Mouse (Mus musculus) CH12.LX (cell line): Measurements from ENCODE around the gene Pcx. TPM values are rescaled to one million over a fixed set of nuclear protein-coding genes. Genes with fewer than 3 reads are reported as not detected.

ENCODE experiments used
- DNase-seq: peaks from one replicate; pipeline ENCODE4 v3.0.0-alpha.2; 2013; ENCODE audit errors: extremely low read depth
- H3K27ac ChIP-seq: 2 replicates; pipeline ENCODE4 v1.5.1; 2012; ENCODE audit warnings: low read depth, mild to moderate bottlenecking, control low read depth, moderate library complexity; ENCODE audit not compliant: insufficient read depth
- H3K27me3 ChIP-seq: replicated peaks from 2 replicates; pipeline ENCODE3; 2012; ENCODE audit warnings: inconsistent platforms
- H3K36me3 ChIP-seq, 2 experiments: replicated peaks in 1 of 2; 2 replicates each; pipeline versions ENCODE3 to v1.6.1; 2012; ENCODE audit warnings: inconsistent platforms in 1 of 2, low read length in 1 of 2, mild to moderate bottlenecking in 1 of 2, mixed read lengths in 1 of 2, moderate library complexity in 1 of 2; ENCODE audit not compliant: control insufficient read depth in 1 of 2, insufficient read depth in 1 of 2
- H3K4me1 ChIP-seq, 2 experiments: 2 replicates each; pipeline ENCODE4 v1.6.1; 2012; ENCODE audit warnings: inconsistent platforms in 1 of 2, moderate library complexity in 1 of 2; ENCODE audit not compliant: insufficient read depth in 2 of 2, control insufficient read depth in 1 of 2
- H3K4me2 ChIP-seq: 2 replicates; pipeline ENCODE4 v1.6.1; 2012; ENCODE audit warnings: low read depth, mild to moderate bottlenecking, control low read depth; ENCODE audit not compliant: poor library complexity, insufficient read depth, severe bottlenecking
- H3K4me3 ChIP-seq, 3 experiments: fragments of 150-350 bp in 1 of 3; sonication (generic) in 1 of 3; replicated peaks in 1 of 3; 2 replicates each; pipeline versions ENCODE3 to v1.5.1; 2011 to 2012; ENCODE audit warnings: low read depth in 2 of 3, low read length in 2 of 3, mild to moderate bottlenecking in 2 of 3, moderate library complexity in 2 of 3, control low read depth in 1 of 3, improper control_type of control experiment in 1 of 3, inconsistent platforms in 1 of 3, mixed read lengths in 1 of 3; ENCODE audit not compliant: poor library complexity in 1 of 3
- H3K79me2 ChIP-seq: replicated peaks from 2 replicates; pipeline ENCODE4 v1.6.1; 2012; ENCODE audit warnings: mild to moderate bottlenecking, moderate library complexity; ENCODE audit not compliant: control insufficient read depth, poor library complexity, insufficient read depth, severe bottlenecking; ENCODE audit errors: extremely low read depth
- H3K9ac ChIP-seq: 2 replicates; pipeline ENCODE4 v1.6.1; 2012; ENCODE audit warnings: low read depth, mild to moderate bottlenecking, control low read depth, moderate library complexity; ENCODE audit not compliant: insufficient read depth
- H3K9me3 ChIP-seq: replicated peaks from 2 replicates; pipeline ENCODE3; 2012; ENCODE audit warnings: low read length, inconsistent platforms, mixed read lengths
- BHLHE40 ChIP-seq: IDR thresholded peaks from 2 replicates; pipeline ENCODE4 v1.6.1; 2011; ENCODE audit warnings: mild to moderate bottlenecking, low read depth, low read length, improper control_type of control experiment
- CHD1 ChIP-seq: IDR thresholded peaks from 2 replicates; pipeline ENCODE4 v1.6.1; 2012; ENCODE audit warnings: low read depth, low read length, improper control_type of control experiment, inconsistent platforms
- CHD2 ChIP-seq: IDR thresholded peaks from 2 replicates; pipeline ENCODE4 v1.6.1; 2011; ENCODE audit warnings: low read length, improper control_type of control experiment
- E2F4 ChIP-seq: IDR thresholded peaks from 2 replicates; pipeline ENCODE4 v1.6.1; 2011; ENCODE audit warnings: low read depth, low read length, improper control_type of control experiment; ENCODE audit not compliant: insufficient replicate concordance
- ELF1 ChIP-seq: IDR thresholded peaks from 2 replicates; pipeline ENCODE4 v1.6.1; 2014; ENCODE audit warnings: low read depth, mild to moderate bottlenecking, inconsistent platforms, low read length, improper control_type of control experiment
- ETS1 ChIP-seq: conservative IDR thresholded peaks from 2 replicates; pipeline ENCODE4 v1.6.1; 2012; ENCODE audit warnings: low read depth, mild to moderate bottlenecking, inconsistent platforms, low read length, improper control_type of control experiment, moderate library complexity
- GABPA ChIP-seq: IDR thresholded peaks from 2 replicates; pipeline ENCODE4 v1.6.1; 2012; ENCODE audit warnings: low read depth, low read length, improper control_type of control experiment, inconsistent platforms; ENCODE audit not compliant: insufficient replicate concordance
- IRF4 ChIP-seq: IDR thresholded peaks from 2 replicates; pipeline ENCODE4 v1.6.1; 2014; ENCODE audit warnings: low read depth, mild to moderate bottlenecking, inconsistent platforms, low read length, improper control_type of control experiment
- JUN ChIP-seq: IDR thresholded peaks from 2 replicates; pipeline ENCODE4 v1.6.1; 2011; ENCODE audit warnings: low read depth, mild to moderate bottlenecking, low read length, improper control_type of control experiment, moderate library complexity; ENCODE audit not compliant: insufficient read depth
- MAFK ChIP-seq: IDR thresholded peaks from 2 replicates; pipeline ENCODE4 v1.6.1; 2011; ENCODE audit warnings: low read length, improper control_type of control experiment; ENCODE audit not compliant: insufficient replicate concordance
- MEF2A ChIP-seq: IDR thresholded peaks from 2 replicates; pipeline ENCODE4 v1.6.1; 2014; ENCODE audit warnings: low read depth, mild to moderate bottlenecking, inconsistent platforms, low read length, improper control_type of control experiment, borderline replicate concordance
- MYC ChIP-seq: IDR thresholded peaks from 2 replicates; pipeline ENCODE4 v1.6.1; 2011; ENCODE audit warnings: low read depth, mild to moderate bottlenecking, improper control_type of control experiment, low read length
- POLR2A ChIP-seq: IDR thresholded peaks from 2 replicates; pipeline ENCODE4 v1.6.1; 2011; ENCODE audit warnings: low read depth, mild to moderate bottlenecking, improper control_type of control experiment, low read length
- SIN3A ChIP-seq: IDR thresholded peaks from 2 replicates; pipeline ENCODE4 v1.6.1; 2012; ENCODE audit warnings: low read length, improper control_type of control experiment, inconsistent platforms
- SMC3 ChIP-seq: IDR thresholded peaks from 2 replicates; pipeline ENCODE4 v1.6.1; 2011; ENCODE audit warnings: low read depth, low read length, improper control_type of control experiment
- TBP ChIP-seq: conservative IDR thresholded peaks from 2 replicates; pipeline ENCODE4 v1.6.1; 2011; ENCODE audit warnings: low read depth, low read length, improper control_type of control experiment
- TCF12 ChIP-seq: IDR thresholded peaks from 2 replicates; pipeline ENCODE4 v1.6.1; 2014; ENCODE audit warnings: low read depth, mild to moderate bottlenecking, inconsistent platforms, low read length, improper control_type of control experiment
- USF1 ChIP-seq: IDR thresholded peaks from 2 replicates; pipeline ENCODE4 v1.6.1; 2014; ENCODE audit warnings: low read depth, mild to moderate bottlenecking, inconsistent platforms, low read length, improper control_type of control experiment
- USF2 ChIP-seq: conservative IDR thresholded peaks from 2 replicates; pipeline ENCODE4 v1.6.1; 2011; ENCODE audit warnings: low read depth, low read length, improper control_type of control experiment
- ZC3H11A ChIP-seq: IDR thresholded peaks from 2 replicates; pipeline ENCODE4 v1.6.1; 2012; ENCODE audit warnings: low read depth, mild to moderate bottlenecking, inconsistent platforms, low read length, improper control_type of control experiment
- dilution Hi-C: fragments of 300-500 bp; cut with MboI; formaldehyde crosslinking; loops from 2 replicates; pipeline ENCODE4 v1.14.3; 2020; ENCODE audit warnings: low sequenced_read_pairs; ENCODE audit not compliant: extremely low pct_unique_long_range_greater_than_20kb, extremely low pct_ligation_motif_present
- in situ Hi-C: fragments of 300-500 bp; cut with MboI; formaldehyde crosslinking; loops from 3 replicates; pipeline ENCODE4 v1.14.3; 2019; ENCODE audit warnings: low sequenced_read_pairs, low pct_ligation_motif_present, low pct_unique_long_range_greater_than_20kb, mixed read lengths
- polyA plus RNA-seq: library from polyadenylated mRNA; unstranded; fragments of >175 nt; gene quantifications from 2 replicates; pipeline ENCODE4 v1.2.1, GENCODE M21; 2012; ENCODE audit warnings: low read depth; ENCODE audit not compliant: insufficient read length
- total RNA-seq, 2 experiments: library from RNA; depleted of rRNA; stranded (reverse); fragments of 300-350 nt in 1 of 2; fragments of >200 nt in 1 of 2; gene quantifications; 2 replicates each; pipeline ENCODE4 v1.2.3; 2012 to 2014

The Pcx gene
- total and polyA plus RNA-seq, 3 experiments: 7.7 to 14.2 (median 10.7) TPM

DNA sequence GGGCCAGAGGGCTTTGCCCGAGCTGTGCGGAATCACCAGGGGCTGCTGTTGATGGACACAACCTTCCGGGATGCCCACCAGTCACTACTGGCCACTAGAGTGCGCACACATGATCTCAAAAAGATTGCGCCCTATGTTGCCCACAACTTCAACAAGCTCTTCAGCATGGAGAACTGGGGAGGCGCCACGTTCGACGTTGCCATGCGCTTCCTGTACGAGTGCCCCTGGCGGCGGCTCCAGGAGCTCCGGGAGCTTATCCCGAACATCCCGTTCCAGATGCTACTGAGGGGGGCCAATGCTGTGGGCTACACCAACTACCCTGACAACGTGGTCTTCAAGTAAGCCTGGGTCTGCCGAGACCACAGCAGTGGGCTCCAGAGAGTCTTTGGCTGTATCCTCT is 107.9 kb downstream of the Pcx start:
- TF ChIP-seq ETS1 (no peak), USF2 (no peak), JUN (no peak), MYC (no peak), IRF4 (no peak), MEF2A (no peak), POLR2A (no peak), E2F4 (no peak), USF1 (no peak), CHD2 (no peak)
- H3K27me3 ChIP-seq: no peaks in the 10 kb centered on the region
- peaks cover 3 to 17% of the 10 kb centered on the region in 2 experiments; a peak in 2 of 4 replicates for H3K4me1 ChIP-seq
- peaks cover 21 to 64% of the 10 kb centered on the region in 2 experiments for H3K36me3 ChIP-seq
- no peak overlapping the region for H3K9ac ChIP-seq
- H3K4me2 ChIP-seq: no peak overlapping the region
- in situ Hi-C loops (no loop called here), dilution Hi-C loops (no loop called here)
- no peak for DNase-seq
- H3K9me3 ChIP-seq: no peaks in the 10 kb centered on the region
- H3K4me3 ChIP-seq: no peak overlapping the region
- no peak overlapping the region for H3K27ac ChIP-seq
- no peaks in the 10 kb centered on the region for H3K79me2 ChIP-seq

DNA sequence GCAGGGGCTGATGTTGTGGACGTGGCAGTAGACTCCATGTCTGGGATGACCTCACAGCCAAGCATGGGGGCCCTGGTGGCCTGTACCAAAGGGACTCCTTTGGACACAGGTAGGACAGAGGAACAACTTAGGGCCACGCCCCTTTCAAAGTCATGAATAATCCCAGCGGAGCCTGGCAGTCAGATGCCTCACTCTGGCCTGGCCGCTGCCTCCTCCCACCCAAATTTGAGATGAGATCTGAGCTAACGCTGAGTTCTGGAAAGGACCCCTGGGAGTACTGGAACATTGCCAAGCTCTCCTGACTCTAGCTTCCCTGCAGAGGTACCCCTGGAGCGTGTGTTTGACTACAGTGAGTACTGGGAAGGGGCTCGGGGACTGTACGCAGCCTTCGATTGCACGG is 109.2 kb downstream of the Pcx start:
- Histone ChIP-seq H3K4me1 (peaks cover 3 to 24% of the 10 kb centered on the region in 2 experiments; a peak in 2 of 4 replicates), H3K4me3 (no peak overlapping the region), H3K79me2 (no peaks in the 10 kb centered on the region), H3K27ac (no peak overlapping the region), H3K27me3 (no peaks in the 10 kb centered on the region), H3K4me2 (no peak overlapping the region), H3K9me3 (no peaks in the 10 kb centered on the region), H3K9ac (no peak overlapping the region), H3K36me3 (peaks cover 28 to 67% of the 10 kb centered on the region in 2 experiments)
- dilution Hi-C loops: no loop called here
- in situ Hi-C loops: no loop called here
- TF ChIP-seq BHLHE40 (no peak), MYC (no peak), MEF2A (no peak), SMC3 (no peak), MAFK (no peak), SIN3A (no peak), GABPA (no peak), TCF12 (no peak), TBP (no peak), ELF1 (no peak), ZC3H11A (no peak), CHD1 (no peak)
- DNase-seq: no peak
